Mouse (Mus musculus) CH12.LX (cell line): Measurements from ENCODE around the gene Scaf11. TPM values are rescaled to one million over a fixed set of nuclear protein-coding genes. Genes with fewer than 3 reads are reported as not detected.
A peak's percentile ranks its signal among the peaks of the same experiment; 100 is the strongest.

Experiments used
- DNase-seq: peaks from one replicate; pipeline ENCODE4 v3.0.0-alpha.2; 2013; ENCODE audit errors: extremely low read depth
- H3K27ac ChIP-seq: 2 replicates; pipeline ENCODE4 v1.5.1; 2012; ENCODE audit warnings: low read depth, mild to moderate bottlenecking, control low read depth, moderate library complexity; ENCODE audit not compliant: insufficient read depth
- H3K27me3 ChIP-seq: replicated peaks from 2 replicates; pipeline ENCODE3; 2012; ENCODE audit warnings: inconsistent platforms
- H3K36me3 ChIP-seq, 2 experiments: replicated peaks in 1 of 2; 2 replicates each; pipeline versions ENCODE3 to v1.6.1; 2012; ENCODE audit warnings: inconsistent platforms in 1 of 2, low read length in 1 of 2, mild to moderate bottlenecking in 1 of 2, mixed read lengths in 1 of 2, moderate library complexity in 1 of 2; ENCODE audit not compliant: control insufficient read depth in 1 of 2, insufficient read depth in 1 of 2
- H3K4me1 ChIP-seq, 2 experiments: 2 replicates each; pipeline ENCODE4 v1.6.1; 2012; ENCODE audit warnings: inconsistent platforms in 1 of 2, moderate library complexity in 1 of 2; ENCODE audit not compliant: insufficient read depth in 2 of 2, control insufficient read depth in 1 of 2
- H3K4me2 ChIP-seq: 2 replicates; pipeline ENCODE4 v1.6.1; 2012; ENCODE audit warnings: low read depth, mild to moderate bottlenecking, control low read depth; ENCODE audit not compliant: poor library complexity, insufficient read depth, severe bottlenecking
- H3K4me3 ChIP-seq, 3 experiments: fragments of 150-350 bp in 1 of 3; sonication (generic) in 1 of 3; replicated peaks in 1 of 3; 2 replicates each; pipeline versions ENCODE3 to v1.5.1; 2011 to 2012; ENCODE audit warnings: low read depth in 2 of 3, low read length in 2 of 3, mild to moderate bottlenecking in 2 of 3, moderate library complexity in 2 of 3, control low read depth in 1 of 3, improper control_type of control experiment in 1 of 3, inconsistent platforms in 1 of 3, mixed read lengths in 1 of 3; ENCODE audit not compliant: poor library complexity in 1 of 3
- H3K79me2 ChIP-seq: replicated peaks from 2 replicates; pipeline ENCODE4 v1.6.1; 2012; ENCODE audit warnings: mild to moderate bottlenecking, moderate library complexity; ENCODE audit not compliant: control insufficient read depth, poor library complexity, insufficient read depth, severe bottlenecking; ENCODE audit errors: extremely low read depth
- H3K9ac ChIP-seq: 2 replicates; pipeline ENCODE4 v1.6.1; 2012; ENCODE audit warnings: low read depth, mild to moderate bottlenecking, control low read depth, moderate library complexity; ENCODE audit not compliant: insufficient read depth
- H3K9me3 ChIP-seq: replicated peaks from 2 replicates; pipeline ENCODE3; 2012; ENCODE audit warnings: low read length, inconsistent platforms, mixed read lengths
- BHLHE40 ChIP-seq: IDR thresholded peaks from 2 replicates; pipeline ENCODE4 v1.6.1; 2011; ENCODE audit warnings: mild to moderate bottlenecking, low read depth, low read length, improper control_type of control experiment
- CHD2 ChIP-seq: IDR thresholded peaks from 2 replicates; pipeline ENCODE4 v1.6.1; 2011; ENCODE audit warnings: low read length, improper control_type of control experiment
- CTCF ChIP-seq, 2 experiments: IDR thresholded peaks in 1 of 2; conservative IDR thresholded peaks in 1 of 2; 2 replicates each; pipeline ENCODE4 v1.5.1; 2011 to 2012; ENCODE audit warnings: low read depth in 2 of 2, low read length in 2 of 2, improper control_type of control experiment in 1 of 2, inconsistent platforms in 1 of 2, mild to moderate bottlenecking in 1 of 2, moderate library complexity in 1 of 2
- ELF1 ChIP-seq: IDR thresholded peaks from 2 replicates; pipeline ENCODE4 v1.6.1; 2014; ENCODE audit warnings: low read depth, mild to moderate bottlenecking, inconsistent platforms, low read length, improper control_type of control experiment
- HCFC1 ChIP-seq: IDR thresholded peaks from 2 replicates; pipeline ENCODE4 v1.6.1; 2012; ENCODE audit warnings: low read depth, mild to moderate bottlenecking, inconsistent platforms, low read length, improper control_type of control experiment
- IRF4 ChIP-seq: IDR thresholded peaks from 2 replicates; pipeline ENCODE4 v1.6.1; 2014; ENCODE audit warnings: low read depth, mild to moderate bottlenecking, inconsistent platforms, low read length, improper control_type of control experiment
- JUND ChIP-seq: conservative IDR thresholded peaks from 2 replicates; pipeline ENCODE4 v1.6.1; 2011; ENCODE audit warnings: low read depth, low read length, improper control_type of control experiment
- KAT2A ChIP-seq: IDR thresholded peaks from 2 replicates; pipeline ENCODE4 v1.6.1; 2012; ENCODE audit warnings: low read length, improper control_type of control experiment, inconsistent platforms; ENCODE audit not compliant: insufficient replicate concordance
- MAX ChIP-seq: IDR thresholded peaks from 2 replicates; pipeline ENCODE4 v1.6.1; 2011; ENCODE audit warnings: low read length, improper control_type of control experiment
- MAZ ChIP-seq: IDR thresholded peaks from 2 replicates; pipeline ENCODE4 v1.6.1; 2012; ENCODE audit warnings: low read depth, mild to moderate bottlenecking, inconsistent platforms, low read length, improper control_type of control experiment, moderate library complexity
- MEF2A ChIP-seq: IDR thresholded peaks from 2 replicates; pipeline ENCODE4 v1.6.1; 2014; ENCODE audit warnings: low read depth, mild to moderate bottlenecking, inconsistent platforms, low read length, improper control_type of control experiment, borderline replicate concordance
- MXI1 ChIP-seq: IDR thresholded peaks from 2 replicates; pipeline ENCODE4 v1.6.1; 2011; ENCODE audit warnings: mild to moderate bottlenecking, low read depth, low read length, improper control_type of control experiment
- MYC ChIP-seq: IDR thresholded peaks from 2 replicates; pipeline ENCODE4 v1.6.1; 2011; ENCODE audit warnings: low read depth, mild to moderate bottlenecking, improper control_type of control experiment, low read length
- NRF1 ChIP-seq: IDR thresholded peaks from 2 replicates; pipeline ENCODE4 v1.6.1; 2014; ENCODE audit warnings: low read depth, mild to moderate bottlenecking, inconsistent platforms, low read length, improper control_type of control experiment, moderate library complexity
- PAX5 ChIP-seq: IDR thresholded peaks from 2 replicates; pipeline ENCODE4 v1.6.1; 2012; ENCODE audit warnings: low read length, inconsistent platforms, mixed read lengths
- POLR2AphosphoS2 ChIP-seq: IDR thresholded peaks from 2 replicates; pipeline ENCODE4 v1.6.1; 2011; ENCODE audit warnings: low read depth, low read length, improper control_type of control experiment
- RAD21 ChIP-seq: IDR thresholded peaks from 2 replicates; pipeline ENCODE4 v1.6.1; 2011; ENCODE audit warnings: low read depth, mild to moderate bottlenecking, low read length, improper control_type of control experiment, moderate library complexity
- RCOR1 ChIP-seq: conservative IDR thresholded peaks from 2 replicates; pipeline ENCODE4 v1.6.1; 2012; ENCODE audit warnings: low read depth, mild to moderate bottlenecking, inconsistent platforms, low read length, improper control_type of control experiment
- SIN3A ChIP-seq: IDR thresholded peaks from 2 replicates; pipeline ENCODE4 v1.6.1; 2012; ENCODE audit warnings: low read length, improper control_type of control experiment, inconsistent platforms
- SMC3 ChIP-seq: IDR thresholded peaks from 2 replicates; pipeline ENCODE4 v1.6.1; 2011; ENCODE audit warnings: low read depth, low read length, improper control_type of control experiment
- TCF12 ChIP-seq: IDR thresholded peaks from 2 replicates; pipeline ENCODE4 v1.6.1; 2014; ENCODE audit warnings: low read depth, mild to moderate bottlenecking, inconsistent platforms, low read length, improper control_type of control experiment
- USF1 ChIP-seq: IDR thresholded peaks from 2 replicates; pipeline ENCODE4 v1.6.1; 2014; ENCODE audit warnings: low read depth, mild to moderate bottlenecking, inconsistent platforms, low read length, improper control_type of control experiment
- ZC3H11A ChIP-seq: IDR thresholded peaks from 2 replicates; pipeline ENCODE4 v1.6.1; 2012; ENCODE audit warnings: low read depth, mild to moderate bottlenecking, inconsistent platforms, low read length, improper control_type of control experiment
- ZKSCAN1 ChIP-seq: IDR thresholded peaks from 2 replicates; pipeline ENCODE4 v1.6.1; 2012; ENCODE audit warnings: low read depth, inconsistent platforms, low read length, improper control_type of control experiment, borderline replicate concordance
- ZMIZ1 ChIP-seq: IDR thresholded peaks from 2 replicates; pipeline ENCODE4 v1.6.1; 2012; ENCODE audit warnings: low read depth, mild to moderate bottlenecking, inconsistent platforms, low read length, improper control_type of control experiment
- ZNF384 ChIP-seq: IDR thresholded peaks from 2 replicates; pipeline ENCODE4 v1.6.1; 2012; ENCODE audit warnings: low read depth, low read length, improper control_type of control experiment, inconsistent platforms
- dilution Hi-C: fragments of 300-500 bp; cut with MboI; formaldehyde crosslinking; loops from 2 replicates; pipeline ENCODE4 v1.14.3; 2020; ENCODE audit warnings: low sequenced_read_pairs; ENCODE audit not compliant: extremely low pct_unique_long_range_greater_than_20kb, extremely low pct_ligation_motif_present
- in situ Hi-C: fragments of 300-500 bp; cut with MboI; formaldehyde crosslinking; loops from 3 replicates; pipeline ENCODE4 v1.14.3; 2019; ENCODE audit warnings: low sequenced_read_pairs, low pct_ligation_motif_present, low pct_unique_long_range_greater_than_20kb, mixed read lengths
- polyA plus RNA-seq: library from polyadenylated mRNA; unstranded; fragments of >175 nt; gene quantifications from 2 replicates; pipeline ENCODE4 v1.2.1, GENCODE M21; 2012; ENCODE audit warnings: low read depth; ENCODE audit not compliant: insufficient read length
- total RNA-seq, 2 experiments: library from RNA; depleted of rRNA; stranded (reverse); fragments of 300-350 nt in 1 of 2; fragments of >200 nt in 1 of 2; gene quantifications; 2 replicates each; pipeline ENCODE4 v1.2.3; 2012 to 2014

Gene Scaf11
- total and polyA plus RNA-seq, 3 experiments = 57.2 to 88.0 (median 59.8) TPM

GRCm38 (mm10) chr15:96478006-96478405, 17.4 kb upstream of the Scaf11 start:
- H3K4me1 ChIP-seq = peaks cover 10 to 35% of the 10 kb centered on the region in 2 experiments
- H3K4me2 ChIP-seq = no peak overlapping the region
- no peaks in the 10 kb centered on the region for H3K27me3 ChIP-seq
- H3K4me3 ChIP-seq = no peak overlapping the region
- TF ChIP-seq BHLHE40 = no peak
- TF ChIP-seq USF1 = no peak
- TF ChIP-seq MYC = no peak
- no peak for TF ChIP-seq RAD21
- TF ChIP-seq SIN3A = no peak
- no peak for TF ChIP-seq ZMIZ1
- no peak for TF ChIP-seq CHD2
- no peak for TF ChIP-seq PAX5
- TF ChIP-seq ZKSCAN1 = no peak
- no peak for TF ChIP-seq POLR2AphosphoS2
- no peak for TF ChIP-seq NRF1
- no peak for TF ChIP-seq MAX
- no peak for TF ChIP-seq ELF1
- no peak for TF ChIP-seq ZNF384
- TF ChIP-seq KAT2A = no peak
- no peak for TF ChIP-seq JUND
- TF ChIP-seq MXI1 = no peak
- H3K9me3 ChIP-seq = peaks cover 6% of the 10 kb centered on the region
- H3K79me2 ChIP-seq = no peaks in the 10 kb centered on the region
- in situ Hi-C loops (no loop called here), dilution Hi-C loops (no loop called here)
- H3K36me3 ChIP-seq = no peaks in the 10 kb centered on the region
- DNase-seq = no peak
- H3K27ac ChIP-seq = no peak overlapping the region
- no peak overlapping the region for H3K9ac ChIP-seq

GRCm38 (mm10) chr15:96476359-96476758, 15.7 kb upstream of the Scaf11 start:
- Histone ChIP-seq H3K9ac (no peak overlapping the region), H3K4me3 (no peak overlapping the region), H3K4me1 (peaks cover 10 to 35% of the 10 kb centered on the region in 2 experiments), H3K79me2 (no peaks in the 10 kb centered on the region), H3K36me3 (no peaks in the 10 kb centered on the region), H3K27me3 (no peaks in the 10 kb centered on the region), H3K4me2 (no peak overlapping the region), H3K27ac (no peak overlapping the region), H3K9me3 (peaks cover 6% of the 10 kb centered on the region)
- in situ Hi-C loops = no loop called here
- 0 out of 2 replicates have a peak, but pooled peaks have one; percentile 28 for TF ChIP-seq IRF4
- peak; percentile 50; the same call in 1 of the 2 replicates for TF ChIP-seq MAX
- no peak for TF ChIP-seq RCOR1
- no peak for TF ChIP-seq HCFC1
- TF ChIP-seq MEF2A = 0 out of 2 replicates have a peak, but pooled peaks have one; percentile 8
- TF ChIP-seq USF1 = no peak
- TF ChIP-seq MAZ = no peak
- TF ChIP-seq RAD21 = peak; percentile 82
- peak; percentile 4; the same call in 1 of the 2 replicates for TF ChIP-seq ZC3H11A
- TF ChIP-seq TCF12 = 0 out of 2 replicates have a peak, but pooled peaks have one; percentile 20
- 0 out of 2 replicates have a peak, but pooled peaks have one; percentile 39 for TF ChIP-seq MYC
- peak; percentile 79 to 90 for TF ChIP-seq CTCF (conservative IDR thresholded peaks at IDR 0.05 in 1 of 2, IDR thresholded peaks at IDR 0.05 in 1 of 2; ENCODE audit: low read depth in 2 of 2, low read length in 2 of 2)
- peak; percentile 76 for TF ChIP-seq SMC3
- dilution Hi-C loops = no loop called here
- peak; percentile 79 for DNase-seq
